Mouse (Mus musculus) gastrocnemius, postnatal 10 days (tissue): ENCODE data around the gene Homez. TPM values are rescaled to one million over a fixed set of nuclear protein-coding genes. Genes with fewer than 3 reads are reported as not detected.

Experiments used
- total RNA-seq, 2 experiments: library from RNA; stranded (reverse); gene quantifications; 2 replicates each; pipeline ENCODE4 v1.2.3; 2021

Homez gene
- total RNA-seq, 2 experiments from 2014 or later = 6.8 to 8.4 TPM

Other genes starting within 250 kb of the Homez start
- gene Psmb11, start 249.5 kb downstream of the Homez start, total RNA-seq = not detected
- gene Gm17606, start 230.0 kb downstream of the Homez start, total RNA-seq = not detected
- 1 to 10 TPM in 1 of 2 experiments, under 1 TPM in 1; 0.96 to 1.8 TPM for gene Cdh24, start 229.6 kb downstream of the Homez start, total RNA-seq
- gene 1700123O20Rik, start 184.7 kb downstream of the Homez start, total RNA-seq = 10 to 100 TPM; 16.2 to 16.9 TPM
- 100 to 1,000 TPM in 1 of 2 experiments, 10 to 100 TPM in 1; 90.7 to 110 TPM for gene Acin1, start 184.0 kb downstream of the Homez start, total RNA-seq
- gene Gm29776, start 172.1 kb downstream of the Homez start, total RNA-seq = not detected
- gene Cebpe, start 158.8 kb downstream of the Homez start, total RNA-seq = under 1 TPM in 1 of 2 experiments, not detected in 1; 0.50 TPM
- gene Slc7a8, start 89.0 kb downstream of the Homez start, total RNA-seq = 1 to 10 TPM; 5.7 to 7.5 TPM
- not detected for gene Rnf212b, start 56.8 kb downstream of the Homez start, total RNA-seq
- gene Ppp1r3e, start 6.6 kb upstream of the Homez start, total RNA-seq = 1 to 10 TPM; 4.2 to 6.8 TPM
- 10 to 100 TPM; 28.2 to 29.3 TPM for gene Bcl2l2, start 12.4 kb upstream of the Homez start, total RNA-seq
- gene Gm20521, start 12.5 kb upstream of the Homez start, total RNA-seq = 1 to 10 TPM in 1 of 2 experiments, under 1 TPM in 1; 0.94 to 5.0 TPM
- gene Pabpn1, start 21.5 kb upstream of the Homez start, total RNA-seq = 10 to 100 TPM; 80.2 to 99.9 TPM
- 10 to 100 TPM; 11.8 to 13.9 TPM for gene Slc22a17, start 42.2 kb upstream of the Homez start, total RNA-seq
- 10 to 100 TPM; 12.6 to 16.0 TPM for gene Efs, start 55.2 kb upstream of the Homez start, total RNA-seq
- not detected for gene Il25, start 61.7 kb upstream of the Homez start, total RNA-seq
- gene Cmtm5, start 65.3 kb upstream of the Homez start, total RNA-seq = 1 to 10 TPM; 1.6 to 3.3 TPM
- gene Myh6, start 96.0 kb upstream of the Homez start, total RNA-seq = 100 to 1,000 TPM in 1 of 2 experiments, 10 to 100 TPM in 1; 90.4 to 107 TPM
- gene Gm17428, start 106.0 kb upstream of the Homez start, total RNA-seq = not detected
- 100 to 1,000 TPM; 393 to 495 TPM for gene Myh7, start 123.7 kb upstream of the Homez start, total RNA-seq
- gene Ngdn, start 144.5 kb upstream of the Homez start, total RNA-seq = 10 to 100 TPM; 22.4 to 24.1 TPM
- 1 to 10 TPM; 1.8 to 3.0 TPM for gene Zfhx2, start 221.4 kb upstream of the Homez start, total RNA-seq
- 10 to 100 TPM; 12.8 to 13.9 TPM for gene Thtpa, start 223.8 kb upstream of the Homez start, total RNA-seq
- gene Ap1g2, start 235.6 kb upstream of the Homez start, total RNA-seq = 1 to 10 TPM; 4.6 to 5.0 TPM
- 1 to 10 TPM; 1.5 to 1.6 TPM for gene Jph4, start 246.0 kb upstream of the Homez start, total RNA-seq